Mouse (Mus musculus) forebrain, embryonic 14.5 days (tissue): Measurements from ENCODE around the gene Jarid2. TPM values are rescaled to one million over a fixed set of nuclear protein-coding genes. Genes with fewer than 3 reads are reported as not detected.
"Not testable (repeated sequence)": the region's sequence is repeated elsewhere in the genome, so short reads cannot be mapped to it uniquely, and the experiment has no call there.

ENCODE experiments used
- ATAC-seq: fragments of 200-750 bp; cut with Nextera tagmentation; 2 replicates; pipeline ENCODE4 v1.8.0; 2017; ENCODE audit warnings: mild to moderate bottlenecking, moderate library complexity
- DNase-seq: peaks from one replicate; pipeline ENCODE4 v3.0.0-alpha.2; 2015; ENCODE audit warnings: low spot score
- H3K27ac ChIP-seq: fragments of 300-500 bp; sonication (generic); 2 replicates; pipeline ENCODE4 v1.5.1; 2014; ENCODE audit warnings: low read depth, mild to moderate bottlenecking, control low read depth, low read length, moderate library complexity
- H3K27me3 ChIP-seq: fragments of 300-500 bp; sonication (generic); replicated peaks from 2 replicates; pipeline ENCODE4 v1.6.1; 2014; ENCODE audit warnings: low read length, control low read depth, mixed read lengths; ENCODE audit not compliant: control insufficient read depth, insufficient read depth
- H3K36me3 ChIP-seq: fragments of 300-500 bp; sonication (generic); 2 replicates; pipeline ENCODE4 v1.6.1; 2014; ENCODE audit warnings: low read length, control low read depth; ENCODE audit not compliant: control insufficient read depth, insufficient read depth
- H3K4me1 ChIP-seq: fragments of 300-500 bp; sonication (generic); 2 replicates; pipeline ENCODE4 v1.6.1; 2014; ENCODE audit warnings: antibody characterized with exemption, low read length, control low read depth; ENCODE audit not compliant: control insufficient read depth, insufficient read depth
- H3K4me2 ChIP-seq: fragments of 300-500 bp; sonication (generic); 2 replicates; pipeline ENCODE4 v1.6.1; 2014; ENCODE audit warnings: mild to moderate bottlenecking, control low read depth, low read length
- H3K4me3 ChIP-seq: fragments of 300-500 bp; sonication (generic); 2 replicates; pipeline ENCODE4 v1.5.1; 2014; ENCODE audit warnings: low read depth, low read length, control low read depth
- H3K9ac ChIP-seq: fragments of 300-500 bp; sonication (generic); 2 replicates; pipeline ENCODE4 v1.6.1; 2014; ENCODE audit warnings: mild to moderate bottlenecking, low read length, control low read depth, moderate library complexity
- H3K9me3 ChIP-seq: fragments of 300-500 bp; sonication (generic); replicated peaks from 2 replicates; pipeline ENCODE4 v1.6.1; 2016; ENCODE audit warnings: low read length, control low read depth, mixed read lengths; ENCODE audit not compliant: control insufficient read depth
- WGBS: fragments of 180-500 bp; shearing (Covaris S2); extraction: QIAGEN DNeasy Blood & Tissue Kit; methylation state at CpG from one replicate; pipeline ENCODE4 v1.1.7; 2014; 5-methylcytosine and 5-hydroxymethylcytosine counted together
- polyA plus RNA-seq: library from polyadenylated mRNA; unstranded; fragments of >200 nt; fragmentation: Nextera tagmentation; extraction: Ambion mirVana; gene quantifications from 2 replicates; pipeline ENCODE4 v1.2.1, GENCODE M21; 2014

Jarid2 gene
- polyA plus RNA-seq, 1 experiment from 2014 or later: 16.4 TPM

- H3K4me2 ChIP-seq: no peak overlapping the region
- WGBS: 9% methylated on average over 4 of the region's 4 CpGs
- H3K27ac ChIP-seq: peak overlapping the region; percentile 63; the same call in 1 of the 2 replicates
- peaks cover 26% of the 10 kb centered on the region for H3K4me1 ChIP-seq
- H3K4me3 ChIP-seq: no peak overlapping the region
- no peaks in the 10 kb centered on the region; the same call in 1 of the 2 replicates for H3K9me3 ChIP-seq
- no peaks in the 10 kb centered on the region for H3K27me3 ChIP-seq
- peak; percentile 92 for DNase-seq
- ATAC-seq: peak; percentile 85
- no peak overlapping the region for H3K9ac ChIP-seq
- no peaks in the 10 kb centered on the region for H3K36me3 ChIP-seq
Measured at GRCm38 (mm10) chr13:44868037-44868650, 138.9 kb downstream of the Jarid2 start.

GRCm38 (mm10) chr13:44869418-44870119 lies 140.3 kb downstream of the Jarid2 start:
- not testable (repeated sequence) for H3K27me3 ChIP-seq, H3K9ac ChIP-seq, H3K4me3 ChIP-seq, H3K9me3 ChIP-seq, H3K4me2 ChIP-seq, H3K36me3 ChIP-seq, H3K27ac ChIP-seq
- peak; percentile 96 for ATAC-seq
- 78% methylated on average over 47 of the region's 47 CpGs for WGBS
- peak; percentile 92 for DNase-seq
- peaks cover 28% of the 10 kb centered on the region for H3K4me1 ChIP-seq

GRCm38 (mm10) chr13:44876799-44877198 lies 147.5 kb downstream of the Jarid2 start:
- no peaks in the 10 kb centered on the region for H3K9me3 ChIP-seq
- no peaks in the 10 kb centered on the region for H3K27me3 ChIP-seq
- WGBS: 44% methylated on average over 2 of the region's 2 CpGs
- no peak overlapping the region for H3K4me2 ChIP-seq
- no peaks in the 10 kb centered on the region for H3K36me3 ChIP-seq
- ATAC-seq: no peak
- peaks cover 27% of the 10 kb centered on the region for H3K4me1 ChIP-seq
- no peak overlapping the region for H3K4me3 ChIP-seq
- H3K27ac ChIP-seq: no peak overlapping the region
- no peak for DNase-seq
- no peak overlapping the region for H3K9ac ChIP-seq

- WGBS: 69% methylated on average over 4 of the region's 4 CpGs
- H3K4me1 ChIP-seq: peaks cover 19% of the 10 kb centered on the region
- no peaks in the 10 kb centered on the region for H3K27me3 ChIP-seq
- H3K9me3 ChIP-seq: no peaks in the 10 kb centered on the region
- H3K4me2 ChIP-seq: no peak overlapping the region
- no peak for ATAC-seq
- no peak overlapping the region for H3K4me3 ChIP-seq
- no peak overlapping the region for H3K9ac ChIP-seq
- no peak overlapping the region for H3K27ac ChIP-seq
- DNase-seq: no peak
- H3K36me3 ChIP-seq: 0 out of 2 replicates have a peak, but pooled peaks cover 3% of the 10 kb centered on the region
Measured at GRCm38 (mm10) chr13:44881001-44881400, 151.7 kb downstream of the Jarid2 start.

- Histone ChIP-seq H3K4me1 (peaks cover 6% of the 10 kb centered on the region; the same call in 1 of the 2 replicates), H3K27ac (no peak overlapping the region), H3K4me2 (no peak overlapping the region), H3K9ac (no peak overlapping the region), H3K36me3 (peaks cover 5% of the 10 kb centered on the region; the same call in 1 of the 2 replicates), H3K4me3 (no peak overlapping the region), H3K9me3 (no peaks in the 10 kb centered on the region), H3K27me3 (no peaks in the 10 kb centered on the region)
- ATAC-seq: no peak
- no peak for DNase-seq
- WGBS: 85% methylated on average over 2 of the region's 2 CpGs
Measured at GRCm38 (mm10) chr13:44886221-44886620, 156.9 kb downstream of the Jarid2 start.

- no peak overlapping the region for H3K4me2 ChIP-seq
- no peak overlapping the region for H3K9ac ChIP-seq
- no peaks in the 10 kb centered on the region for H3K9me3 ChIP-seq
- peaks cover 3% of the 10 kb centered on the region; the same call in 1 of the 2 replicates for H3K36me3 ChIP-seq
- H3K4me1 ChIP-seq: peaks cover 19% of the 10 kb centered on the region
- no peak for DNase-seq
- no peak for ATAC-seq
- no peaks in the 10 kb centered on the region for H3K27me3 ChIP-seq
- no peak overlapping the region for H3K27ac ChIP-seq
- no peak overlapping the region for H3K4me3 ChIP-seq
- WGBS: 29% methylated on average over 2 of the region's 2 CpGs
Measured at GRCm38 (mm10) chr13:44890612-44891011, 161.3 kb downstream of the Jarid2 start.

- DNase-seq (peak; percentile 81), ATAC-seq (peak; percentile 80)
- Histone ChIP-seq H3K9me3 (no peaks in the 10 kb centered on the region), H3K4me2 (no peak overlapping the region), H3K36me3 (peaks cover 9% of the 10 kb centered on the region; the same call in 1 of the 2 replicates), H3K4me3 (no peak overlapping the region), H3K27me3 (no peaks in the 10 kb centered on the region), H3K9ac (no peak overlapping the region), H3K27ac (no peak overlapping the region), H3K4me1 (peaks cover 19% of the 10 kb centered on the region)
- WGBS: 5% methylated on average over 5 of the region's 5 CpGs
Measured at GRCm38 (mm10) chr13:44891813-44892730, 162.8 kb downstream of the Jarid2 start.

- no peak overlapping the region for H3K27ac ChIP-seq
- no peak overlapping the region for H3K4me2 ChIP-seq
- H3K4me3 ChIP-seq: no peak overlapping the region
- H3K9ac ChIP-seq: no peak overlapping the region
- H3K27me3 ChIP-seq: no peaks in the 10 kb centered on the region
- peaks cover 14% of the 10 kb centered on the region for H3K4me1 ChIP-seq
- DNase-seq: no peak
- no peak for ATAC-seq
- peaks cover 22% of the 10 kb centered on the region for H3K36me3 ChIP-seq
- 93% methylated on average over 12 of the region's 12 CpGs for WGBS
- H3K9me3 ChIP-seq: no peaks in the 10 kb centered on the region
Measured at GRCm38 (mm10) chr13:44896211-44896610, 166.9 kb downstream of the Jarid2 start.
